Mouse (Mus musculus) spleen, adult 2 months (tissue): ENCODE data around the gene AY761184. TPM values are rescaled to one million over a fixed set of nuclear protein-coding genes. Genes with fewer than 3 reads are reported as not detected.
"Not testable (repeated sequence)": the region's sequence is repeated elsewhere in the genome, so short reads cannot be mapped to it uniquely, and the experiment has no call there.

Experiments used
- DNase-seq, 2 experiments: peaks; one replicate each; pipeline versions ENCODE4 v3.0.0 to v3.0.0-alpha.2; 2012 to 2021; ENCODE audit warnings: low spot score in 2 of 2, low read depth in 1 of 2
- H3K27ac ChIP-seq: fragments of 200-500 bp; 2 replicates; pipeline ENCODE4 v1.5.1; 2012; ENCODE audit warnings: low read length, inconsistent platforms; ENCODE audit not compliant: insufficient read depth
- H3K27me3 ChIP-seq: fragments of 200-500 bp; 2 replicates; pipeline ENCODE4 v1.6.1; 2012; ENCODE audit warnings: mild to moderate bottlenecking, moderate library complexity, low read length, inconsistent platforms; ENCODE audit not compliant: control insufficient read depth, insufficient read depth
- H3K36me3 ChIP-seq: fragments of 200-500 bp; 2 replicates; pipeline ENCODE4 v1.6.1; 2012; ENCODE audit warnings: mild to moderate bottlenecking, low read length, inconsistent platforms; ENCODE audit not compliant: control insufficient read depth, insufficient read depth
- H3K4me1 ChIP-seq: fragments of 200-500 bp; 2 replicates; pipeline ENCODE4 v1.6.1; 2011; ENCODE audit warnings: inconsistent platforms; ENCODE audit not compliant: control insufficient read depth, insufficient read depth, insufficient read length
- H3K4me3 ChIP-seq: fragments of 200-500 bp; 2 replicates; pipeline ENCODE4 v1.5.1; 2011; ENCODE audit warnings: mild to moderate bottlenecking, inconsistent platforms; ENCODE audit not compliant: insufficient read depth, insufficient read length; ENCODE audit errors: extremely low read depth
- WGBS: fragments of 180-500 bp; shearing (Covaris S2); methylation state at CpG from one replicate; pipeline ENCODE4 v1.1.7; 2018; 5-methylcytosine and 5-hydroxymethylcytosine counted together
- polyA plus RNA-seq: library from polyadenylated mRNA; depleted of rRNA; stranded (reverse); fragments of >200 nt; gene quantifications from 2 replicates; pipeline ENCODE4 v1.2.3, GENCODE M21; 2012; rRNA removed

AY761184 gene
- polyA plus RNA-seq = not detected in 2 replicates

GRCm38 (mm10) chr8:21703545-21703944 is at the start of gene AY761184:
TSS of gene AY761184 (minus strand) at chr8:21703645.
- H3K36me3 ChIP-seq, H3K4me1 ChIP-seq, DNase-seq, H3K27ac ChIP-seq, H3K4me3 ChIP-seq, H3K27me3 ChIP-seq: not testable (repeated sequence)
- 78% methylated on average over 2 of the region's 2 CpGs for WGBS

- DNase-seq, H3K27ac ChIP-seq, H3K4me3 ChIP-seq, H3K4me1 ChIP-seq, H3K36me3 ChIP-seq, H3K27me3 ChIP-seq: not testable (repeated sequence)
- WGBS = 88% methylated on average over 1 of the region's 1 CpGs
These were observed 37.9 kb downstream of the AY761184 start, which contains the start of gene Defa34 for GRCm38 (mm10) chr8:21665497-21665896. TSS of gene Defa34 (plus strand) at chr8:21665797.

- no CpG with 5 or more reads among the region's 2 CpGs for WGBS
- H3K4me1 ChIP-seq, H3K4me3 ChIP-seq, H3K27ac ChIP-seq, H3K27me3 ChIP-seq, H3K36me3 ChIP-seq, DNase-seq: not testable (repeated sequence)
These were observed 48.0 kb downstream of the AY761184 start, which contains the start of gene Defa17 for GRCm38 (mm10) chr8:21655480-21655879. TSS of gene Defa17 (plus strand) at chr8:21655780.

Other genes with a start within 250 kb of the AY761184 start
- gene Gm7849, start 247.1 kb downstream of the AY761184 start, polyA plus RNA-seq = not detected in 2 replicates
- not detected in 2 replicates for gene Defa20, start 194.4 kb downstream of the AY761184 start, polyA plus RNA-seq
- gene Defa32, start 174.6 kb downstream of the AY761184 start, polyA plus RNA-seq = not detected in 2 replicates
- not detected in 2 replicates for gene Defa37, start 138.3 kb downstream of the AY761184 start, polyA plus RNA-seq
- not detected in 2 replicates for gene Defa28, start 120.6 kb downstream of the AY761184 start, polyA plus RNA-seq
- gene Gm7861, start 109.1 kb downstream of the AY761184 start, polyA plus RNA-seq = not detected in 2 replicates
- gene Defa26, start 85.5 kb downstream of the AY761184 start, polyA plus RNA-seq = not detected in 2 replicates
- not detected in 2 replicates for gene Defa17, start 47.9 kb downstream of the AY761184 start, polyA plus RNA-seq
- gene Defa34, start 37.8 kb downstream of the AY761184 start, polyA plus RNA-seq = not detected in 2 replicates
- gene Defa24, start 30.8 kb upstream of the AY761184 start, polyA plus RNA-seq = not detected in 2 replicates
- not detected in 2 replicates for gene Defb50, start 119.9 kb upstream of the AY761184 start, polyA plus RNA-seq
- gene Defb2, start 136.3 kb upstream of the AY761184 start, polyA plus RNA-seq = not detected in 2 replicates
- not detected in 2 replicates for gene Defb10, start 155.3 kb upstream of the AY761184 start, polyA plus RNA-seq
- gene Defb9, start 181.8 kb upstream of the AY761184 start, polyA plus RNA-seq = not detected in 2 replicates
- not detected in 2 replicates for gene Defb11, start 202.8 kb upstream of the AY761184 start, polyA plus RNA-seq
- gene Defb15, start 229.1 kb upstream of the AY761184 start, polyA plus RNA-seq = not detected in 2 replicates
- not detected in 2 replicates for gene Defb35, start 234.7 kb upstream of the AY761184 start, polyA plus RNA-seq
- gene Defb13, start 243.1 kb upstream of the AY761184 start, polyA plus RNA-seq = not detected in 2 replicates